In the genomic region with DNA sequence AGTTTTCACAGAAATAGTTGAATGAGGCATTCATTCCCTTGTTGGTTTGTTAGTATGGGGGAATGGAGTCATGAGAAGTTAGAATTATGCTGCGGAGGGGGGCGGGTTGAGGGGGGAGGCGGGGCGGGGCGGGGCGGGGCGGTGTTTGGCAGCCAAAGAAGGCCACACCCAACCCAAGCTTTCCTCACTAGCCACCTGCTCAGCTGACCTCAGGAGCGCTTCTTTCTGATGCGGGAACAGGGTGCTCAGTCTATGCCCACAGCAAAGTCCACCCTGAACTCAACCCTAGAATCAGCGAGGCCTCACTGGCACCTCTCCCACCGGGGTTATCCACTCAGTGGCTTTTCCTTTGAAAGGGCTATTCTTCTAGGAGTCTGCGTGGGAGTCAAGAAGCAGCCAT, we compare ENCODE assay signal across 14 mouse cellular contexts. TPM values are rescaled to one million over a fixed set of nuclear protein-coding genes. Genes with fewer than 3 reads are reported as not detected.
DNase-seq lines count a peak whose midpoint lies in the region; ATAC-seq and TF ChIP-seq lines count a peak whose summit lies in the region.
"Had no signal": no experiment of that assay in that cellular context is flagged by ENCODE, and none has a peak within 500 bp of the region (broad histone marks: within the 10 kb centered on the region; RNA-seq: fewer than 3 reads in every experiment).

No protein-coding gene starts in this region.

- no peak overlapping the region for H3K9ac ChIP-seq in kidney, postnatal 0 days (ENCODE audit: low read depth, low read length)
- H3K9ac ChIP-seq in limb, embryonic 14.5 days (ENCODE audit: low read depth, low read length, severe bottlenecking), result no peak overlapping the region

- no peak for TF ChIP-seq POLR2A in limb, embryonic 14.5 days (IDR thresholded peaks at IDR 0.05; ENCODE audit: borderline replicate concordance, extremely low read depth, insufficient read depth, insufficient read length)

- no peaks in the 10 kb centered on the region for H3K36me3 ChIP-seq in kidney, postnatal 0 days (ENCODE audit: insufficient read depth, low read length)
- no peaks in the 10 kb centered on the region for H3K36me3 ChIP-seq in limb, embryonic 14.5 days (ENCODE audit: control insufficient read depth, insufficient read depth, low read length)

- no peak for TF ChIP-seq CTCF in kidney, postnatal 0 days (IDR thresholded peaks at IDR 0.05; ENCODE audit: low read depth)

- ATAC-seq in kidney, postnatal 0 days (replicated peaks; ENCODE audit: low FRiP score, low read depth), result no peak
- ATAC-seq in limb, embryonic 14.5 days (ENCODE audit: low FRiP score, low read depth), result no peak
- ATAC-seq: forebrain, embryonic 14.5 days; inflammation-experienced regulatory T-cells, adult 6 months had no signal

- H3K9me3 ChIP-seq in kidney, postnatal 0 days (replicated peaks; ENCODE audit: low read length), result no peaks in the 10 kb centered on the region
- H3K9me3 ChIP-seq in limb, embryonic 14.5 days (ENCODE audit: control insufficient read depth, low read length), result no peaks in the 10 kb centered on the region

- H3K27ac ChIP-seq in kidney, postnatal 0 days, result no peak overlapping the region
- no peak overlapping the region for H3K27ac ChIP-seq in limb, embryonic 14.5 days (replicated peaks; ENCODE audit: low read depth, low read length)
- H3K27ac ChIP-seq: gastrocnemius, adult 2 months had no signal

- DNase-seq in kidney, postnatal 0 days (ENCODE audit: low spot score), result peak; percentile 11
- no peak for DNase-seq in kidney, adult 11 months
- peak; percentile 35 for DNase-seq in thymus, postnatal 4 days
- DNase-seq in thymus, adult 18-20 months, result no peak
- no peak for DNase-seq in limb, embryonic 14.5 days (ENCODE audit: low spot score)
- DNase-seq in adrenal gland, adult 8-10 months, result no peak
- DNase-seq in cerebellum, postnatal 36 days, result no peak
- DNase-seq in layer of hippocampus, postnatal 14 days (ENCODE audit: low spot score in 2 of 2), result no peak
- DNase-seq: cerebellum, adult 18-20 months; gastrocnemius, adult 2 months; lung, postnatal 4 days had no signal

- no peak overlapping the region for H3K4me3 ChIP-seq in kidney, postnatal 0 days (replicated peaks; ENCODE audit: low read depth, low read length)
- no peak overlapping the region for H3K4me3 ChIP-seq in limb, embryonic 14.5 days (replicated peaks; ENCODE audit: low read length)
- H3K4me3 ChIP-seq: gastrocnemius, adult 2 months had no signal

- 0 out of 2 replicates have a peak, but pooled peaks cover 3% of the 10 kb centered on the region for H3K4me1 ChIP-seq in kidney, postnatal 0 days (replicated peaks; ENCODE audit: insufficient read depth, low read length)
- H3K4me1 ChIP-seq in limb, embryonic 14.5 days (ENCODE audit: control insufficient read depth, insufficient read depth, low read length), result peaks cover 2% of the 10 kb centered on the region; the same call in 1 of the 2 replicates

- H3K27me3 ChIP-seq in kidney, postnatal 0 days (ENCODE audit: insufficient read depth, low read length), result no peaks in the 10 kb centered on the region
- H3K27me3 ChIP-seq in limb, embryonic 14.5 days (ENCODE audit: control insufficient read depth, insufficient read depth, low read length), result no peaks in the 10 kb centered on the region
- H3K27me3 ChIP-seq: CH12.LX had no signal

- 6% methylated on average over 12 of the region's 12 CpGs for WGBS in kidney, postnatal 0 days
- WGBS in limb, embryonic 14.5 days, result 7% methylated on average over 12 of the region's 12 CpGs

- H3K4me2 ChIP-seq in kidney, postnatal 0 days (ENCODE audit: low read length), result no peak overlapping the region
- H3K4me2 ChIP-seq in limb, embryonic 14.5 days (replicated peaks; ENCODE audit: low read depth, low read length, severe bottlenecking), result 0 out of 2 replicates have a peak overlapping the region, but pooled peaks have one; percentile 11

RNA-seq across cellular contexts. Expression of a gene that starts 56.9 kb away (rescaled TPM):
- polyA plus RNA-seq in kidney, postnatal 0 days (2015; fragmentation: Nextera tagmentation; extraction: Ambion mirVana), result 26.6 and 28.6 TPM in 2 replicates
- polyA plus RNA-seq in limb, embryonic 14.5 days (2012; rRNA removed), result 104 and 111 TPM in 2 replicates
- polyA plus RNA-seq in limb, embryonic 14.5 days (2014; fragmentation: Nextera tagmentation; extraction: Ambion mirVana), result 37.1 and 37.6 TPM in 2 replicates
- 100 to 1,000 TPM; 170 to 195 (median 182) TPM for total RNA-seq in adrenal gland, adult 8-10 months (2022)
- 100 to 1,000 TPM; 113 to 114 TPM for total RNA-seq in layer of hippocampus, postnatal 14 days (2021)

Comparison
In these comparisons a context has a peak if more than half of its experiments do, and no peak if none do; other contexts are left out.
1. DNase-seq: peak in kidney, postnatal 0 days (single experiment) and thymus, postnatal 4 days (single experiment); none in kidney, adult 11 months (single experiment), thymus, adult 18-20 months (0 of 2), limb, embryonic 14.5 days (single experiment), adrenal gland, adult 8-10 months (single experiment), cerebellum, postnatal 36 days (0 of 2) and layer of hippocampus, postnatal 14 days (0 of 2).